Mouse (Mus musculus) neural tube, embryonic 11.5 days (tissue): ENCODE measurements at regions not wholly inside any gene's neighbourhood (a gene's known extent, or its start where the extent isn't known, plus 50 kb on each side); places are given as distances from the start of the nearest gene placed in this dataset.

ENCODE experiments used
- ATAC-seq: fragments of 200-750 bp; cut with Nextera tagmentation; 2 replicates; pipeline ENCODE4 v1.8.0; 2017; ENCODE audit warnings: moderate number of reproducible peaks, mild to moderate bottlenecking, moderate TSS enrichment, moderate library complexity; ENCODE audit not compliant: insufficient read depth, low FRiP score, low TSS enrichment
- DNase-seq: peaks from one replicate; pipeline ENCODE4 v3.0.0-alpha.2; 2015; ENCODE audit warnings: low spot score
- H3K27ac ChIP-seq: fragments of 300-500 bp; sonication (generic); 2 replicates; pipeline ENCODE4 v1.5.1; 2014; ENCODE audit warnings: low read depth, mild to moderate bottlenecking, low read length
- H3K27me3 ChIP-seq: fragments of 300-500 bp; sonication (generic); 2 replicates; pipeline ENCODE4 v1.6.1; 2014; ENCODE audit warnings: mild to moderate bottlenecking, low read length, mixed read lengths; ENCODE audit not compliant: control insufficient read depth, insufficient read depth
- H3K36me3 ChIP-seq: fragments of 300-500 bp; sonication (generic); 2 replicates; pipeline ENCODE4 v1.6.1; 2014; ENCODE audit warnings: mild to moderate bottlenecking, low read length, moderate library complexity, mixed read lengths; ENCODE audit not compliant: control insufficient read depth, insufficient read depth
- H3K4me1 ChIP-seq: fragments of 300-500 bp; sonication (generic); 2 replicates; pipeline ENCODE4 v1.6.1; 2014; ENCODE audit warnings: low read length, mixed read lengths; ENCODE audit not compliant: control insufficient read depth, insufficient read depth
- H3K4me2 ChIP-seq: fragments of 300-500 bp; sonication (generic); 2 replicates; pipeline ENCODE4 v1.6.1; 2014; ENCODE audit warnings: low read depth, mild to moderate bottlenecking, moderate library complexity
- H3K4me3 ChIP-seq: fragments of 300-500 bp; sonication (generic); 2 replicates; pipeline ENCODE4 v1.5.1; 2014; ENCODE audit warnings: low read depth, low read length
- H3K9ac ChIP-seq: fragments of 300-500 bp; sonication (generic); 2 replicates; pipeline ENCODE4 v1.6.1; 2014; ENCODE audit warnings: mild to moderate bottlenecking, low read length
- H3K9me3 ChIP-seq: fragments of 300-500 bp; sonication (generic); 2 replicates; pipeline ENCODE4 v1.6.1; 2016; ENCODE audit warnings: low read length; ENCODE audit not compliant: control insufficient read depth
- WGBS: fragments of 180-500 bp; shearing (Covaris S2); extraction: QIAGEN DNeasy Blood & Tissue Kit; methylation state at CpG from one replicate; pipeline ENCODE4 v1.1.7; 2014; 5-methylcytosine and 5-hydroxymethylcytosine counted together

DNA sequence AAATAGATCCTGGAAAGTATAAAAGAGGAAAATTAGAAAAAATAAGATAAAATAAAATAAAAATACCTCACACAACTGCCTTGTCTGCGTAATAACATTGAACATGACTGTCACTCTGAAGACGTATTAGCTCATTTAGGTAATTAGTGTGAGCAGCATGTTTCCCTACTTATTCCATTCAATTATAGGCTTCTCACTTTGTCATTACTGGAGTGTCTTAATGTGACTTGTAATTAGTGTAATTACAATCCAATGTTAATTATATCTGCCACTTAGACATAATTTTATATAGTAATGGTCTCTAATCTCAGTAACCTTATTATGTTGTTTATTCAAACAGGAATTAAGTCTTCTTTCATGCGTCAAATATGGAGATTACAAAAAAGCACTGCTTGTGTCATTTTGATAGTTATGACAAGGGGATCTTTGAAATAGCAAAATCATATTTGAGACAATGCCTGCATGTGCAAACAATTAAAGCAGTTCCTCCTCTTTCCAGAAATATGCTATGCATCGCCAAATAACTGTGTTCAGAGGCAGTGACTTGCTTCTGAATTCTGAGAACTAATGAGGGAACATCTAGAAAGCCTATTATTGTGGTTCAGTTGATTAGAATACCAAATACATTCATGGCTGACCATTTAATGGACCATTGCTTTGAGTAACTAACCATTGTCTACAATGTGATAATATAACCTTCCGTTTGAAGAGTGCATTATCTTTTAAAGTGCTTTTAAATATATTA, 979.7 kb upstream of the Acvr2a start:
- 80% methylated on average over 5 of the region's 5 CpGs for WGBS
- no peak overlapping the region for H3K27ac ChIP-seq
- H3K9ac ChIP-seq, result no peak overlapping the region
- no peak for DNase-seq
- H3K9me3 ChIP-seq, result no peaks in the 10 kb centered on the region
- ATAC-seq, result no peak; the same call in 1 of the 2 replicates
- H3K4me2 ChIP-seq, result no peak overlapping the region
- no peaks in the 10 kb centered on the region for H3K36me3 ChIP-seq
- no peaks in the 10 kb centered on the region for H3K27me3 ChIP-seq
- no peaks in the 10 kb centered on the region for H3K4me1 ChIP-seq
- no peak overlapping the region for H3K4me3 ChIP-seq

GRCm38 (mm10) chr2:47857229-47857628, 956.7 kb upstream of the Acvr2a start:
- Histone ChIP-seq H3K9me3 (no peaks in the 10 kb centered on the region), H3K9ac (no peak overlapping the region), H3K4me3 (no peak overlapping the region), H3K4me1 (no peaks in the 10 kb centered on the region), H3K27me3 (no peaks in the 10 kb centered on the region), H3K36me3 (no peaks in the 10 kb centered on the region), H3K4me2 (no peak overlapping the region), H3K27ac (no peak overlapping the region)
- WGBS, result 81% methylated on average over 3 of the region's 3 CpGs
- ATAC-seq (no peak), DNase-seq (no peak)

DNA sequence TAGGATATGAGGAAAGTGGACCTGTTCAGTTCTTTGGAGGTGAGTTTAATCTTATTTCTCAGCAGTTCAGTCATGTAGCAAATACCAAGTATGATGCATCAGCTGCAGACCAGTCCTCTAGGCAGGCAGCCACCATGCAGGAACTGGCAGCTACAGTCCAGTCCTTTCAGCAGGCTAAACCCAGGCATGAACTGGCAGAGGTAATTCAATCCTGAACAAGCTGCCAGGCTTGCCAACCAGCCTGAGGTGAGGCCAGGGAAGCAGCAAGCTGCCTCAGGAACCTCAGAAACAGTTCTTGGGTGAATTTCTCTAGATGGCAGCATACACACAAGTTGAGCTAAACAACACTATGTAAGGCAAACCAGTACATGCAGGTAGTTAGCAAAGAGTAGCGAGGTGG, 951.5 kb upstream of the Acvr2a start:
- no peak for ATAC-seq
- WGBS, result 92% methylated on average over 1 of the region's 1 CpGs

GRCm38 (mm10) chr2:47878002-47878401, 935.9 kb upstream of the Acvr2a start:
- WGBS, result 84% methylated on average over 2 of the region's 2 CpGs
- Histone ChIP-seq H3K4me1 (no peaks in the 10 kb centered on the region), H3K4me3 (no peak overlapping the region), H3K27me3 (no peaks in the 10 kb centered on the region), H3K9me3 (no peaks in the 10 kb centered on the region), H3K4me2 (no peak overlapping the region), H3K27ac (no peak overlapping the region), H3K36me3 (no peaks in the 10 kb centered on the region), H3K9ac (no peak overlapping the region)
- DNase-seq (no peak), ATAC-seq (no peak)

More for the DNA sequence above, 951.5 kb upstream of the Acvr2a start:
- H3K4me2 ChIP-seq, result no peak overlapping the region
- H3K27ac ChIP-seq, result no peak overlapping the region
- H3K4me3 ChIP-seq, result no peak overlapping the region
- no peaks in the 10 kb centered on the region for H3K9me3 ChIP-seq
- H3K9ac ChIP-seq, result no peak overlapping the region
- DNase-seq, result no peak
- no peaks in the 10 kb centered on the region for H3K36me3 ChIP-seq
- H3K4me1 ChIP-seq, result no peaks in the 10 kb centered on the region
- no peaks in the 10 kb centered on the region for H3K27me3 ChIP-seq

DNA sequence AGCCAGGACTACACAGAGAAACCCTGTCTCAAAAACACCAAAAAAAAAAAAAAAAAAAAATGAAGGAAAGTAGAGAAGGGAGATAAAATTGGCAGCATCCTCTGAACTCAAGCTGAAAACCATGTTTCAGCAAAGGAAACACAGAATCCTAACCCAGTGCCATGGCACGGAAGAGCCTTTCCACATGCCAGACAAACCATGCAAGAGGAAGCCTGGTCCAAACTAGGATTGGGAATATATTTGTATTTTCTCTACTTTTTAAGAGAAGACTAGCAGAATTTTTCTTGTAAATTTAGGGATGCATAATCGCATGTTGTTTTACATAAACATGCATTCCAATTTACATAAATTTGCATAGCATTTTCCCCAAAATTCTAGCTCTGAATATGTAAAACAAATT, 934.8 kb upstream of the Acvr2a start:
- Histone ChIP-seq H3K27me3 (no peaks in the 10 kb centered on the region), H3K9ac (no peak overlapping the region), H3K4me2 (no peak overlapping the region), H3K27ac (no peak overlapping the region), H3K9me3 (no peaks in the 10 kb centered on the region), H3K4me1 (no peaks in the 10 kb centered on the region), H3K36me3 (no peaks in the 10 kb centered on the region), H3K4me3 (no peak overlapping the region)
- 92% methylated on average over 2 of the region's 2 CpGs for WGBS
- DNase-seq (no peak), ATAC-seq (no peak)

DNA sequence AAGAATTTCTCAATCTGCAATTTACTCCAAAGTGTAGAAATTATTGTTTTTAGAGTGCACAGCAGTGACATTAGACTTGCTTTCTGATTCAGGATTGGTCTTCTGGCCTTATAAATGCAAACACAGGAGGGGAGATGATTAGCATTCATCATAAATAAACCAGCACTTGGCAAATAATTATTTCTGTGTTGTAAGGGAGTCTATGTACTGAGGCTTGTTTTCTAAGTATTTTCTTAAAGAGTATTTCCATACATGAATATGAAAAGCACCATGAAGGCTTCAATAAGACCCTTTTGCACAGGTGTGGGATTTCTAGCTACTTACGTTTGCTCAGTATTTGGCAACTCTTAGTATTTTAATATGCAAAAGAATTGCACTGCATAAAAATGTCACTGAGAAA, 934.1 kb upstream of the Acvr2a start:
- Histone ChIP-seq H3K27me3 (no peaks in the 10 kb centered on the region), H3K9ac (no peak overlapping the region), H3K4me1 (no peaks in the 10 kb centered on the region), H3K9me3 (no peaks in the 10 kb centered on the region), H3K4me3 (no peak overlapping the region), H3K4me2 (no peak overlapping the region), H3K36me3 (no peaks in the 10 kb centered on the region), H3K27ac (no peak overlapping the region)
- 91% methylated on average over 1 of the region's 1 CpGs for WGBS
- no peak for ATAC-seq
- no peak for DNase-seq

- H3K9me3 ChIP-seq, result no peaks in the 10 kb centered on the region
- no peak overlapping the region for H3K27ac ChIP-seq
- H3K9ac ChIP-seq, result no peak overlapping the region
- no peak overlapping the region for H3K4me2 ChIP-seq
- no peak overlapping the region for H3K4me3 ChIP-seq
- ATAC-seq, result no peak
- H3K4me1 ChIP-seq, result no peaks in the 10 kb centered on the region
- DNase-seq, result no peak
- H3K36me3 ChIP-seq, result no peaks in the 10 kb centered on the region
- 62% methylated on average over 1 of the region's 1 CpGs for WGBS
- H3K27me3 ChIP-seq, result no peaks in the 10 kb centered on the region
Observed at GRCm38 (mm10) chr2:47888166-47888565, 925.7 kb upstream of the Acvr2a start.

DNA sequence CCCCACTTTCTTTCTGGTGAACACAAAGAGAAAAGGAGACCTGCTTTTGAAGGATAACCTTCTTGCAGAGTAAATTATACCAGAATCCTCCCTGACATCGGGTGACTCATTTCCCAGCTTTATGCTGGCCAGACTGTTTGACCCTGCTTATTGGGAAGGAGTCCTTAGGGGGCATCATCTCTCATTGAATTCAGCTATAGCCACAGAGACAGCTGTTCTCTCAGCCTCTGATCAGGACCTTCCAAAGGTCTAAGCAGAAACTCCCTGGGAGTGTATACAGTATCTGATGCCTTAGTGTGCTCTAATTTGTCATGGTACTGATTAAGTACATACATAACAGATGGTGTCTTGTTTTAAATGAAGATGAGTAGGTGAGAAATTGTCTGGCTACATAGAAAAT, 922.5 kb upstream of the Acvr2a start:
- H3K27me3 ChIP-seq, result no peaks in the 10 kb centered on the region
- no peak overlapping the region for H3K9ac ChIP-seq
- H3K36me3 ChIP-seq, result no peaks in the 10 kb centered on the region
- DNase-seq, result no peak
- 55% methylated on average over 1 of the region's 1 CpGs for WGBS
- H3K4me2 ChIP-seq, result no peak overlapping the region
- no peak for ATAC-seq
- no peak overlapping the region for H3K4me3 ChIP-seq
- H3K9me3 ChIP-seq, result no peaks in the 10 kb centered on the region
- H3K4me1 ChIP-seq, result no peaks in the 10 kb centered on the region
- H3K27ac ChIP-seq, result no peak overlapping the region

GRCm38 (mm10) chr2:47892879-47893278, 921.0 kb upstream of the Acvr2a start:
- DNase-seq, result no peak
- Histone ChIP-seq H3K4me1 (no peaks in the 10 kb centered on the region), H3K27ac (no peak overlapping the region), H3K4me2 (no peak overlapping the region), H3K9me3 (no peaks in the 10 kb centered on the region), H3K36me3 (no peaks in the 10 kb centered on the region), H3K9ac (no peak overlapping the region), H3K27me3 (no peaks in the 10 kb centered on the region), H3K4me3 (no peak overlapping the region)
- 83% methylated on average over 2 of the region's 2 CpGs for WGBS
- ATAC-seq, result no peak
